Mouse (Mus musculus) c-Kit-negative CD71-positive TER-119-positive erythroid progenitor cells, embryonic 14.5 days (primary cell): ENCODE data around the gene Gm595.

ENCODE experiments used
- DNase-seq: peaks from one replicate; pipeline ENCODE4 v3.0.0-alpha.2; 2013; ENCODE audit warnings: low read depth, low spot score

The Gm595 gene

GRCm38 (mm10) chrX:48877613-48878012 is at the start of gene Gm595:
TSS of gene Gm595 (minus strand) at chrX:48877713.
- DNase-seq: no peak

- DNase-seq: no peak
Observed at GRCm38 (mm10) chrX:48908421-48908820, 30.9 kb upstream of the Gm595 start.

GRCm38 (mm10) chrX:48903744-48904143 is 26.2 kb upstream of the Gm595 start:
- DNase-seq: no peak

GRCm38 (mm10) chrX:48899555-48899954 is 22.0 kb upstream of the Gm595 start:
- no peak for DNase-seq

GRCm38 (mm10) chrX:48896803-48897202 is 19.3 kb upstream of the Gm595 start:
- DNase-seq: no peak

- no peak for DNase-seq
Observed at GRCm38 (mm10) chrX:48893946-48894345, 16.4 kb upstream of the Gm595 start.

GRCm38 (mm10) chrX:48890259-48890658 is 12.7 kb upstream of the Gm595 start:
- DNase-seq: no peak

- DNase-seq: no peak
Observed at GRCm38 (mm10) chrX:48884615-48885014, 7.1 kb upstream of the Gm595 start.
